Mouse (Mus musculus) olfactory bulb, adult 2 months (tissue): ENCODE measurements around the gene Col6a6. TPM values are rescaled to one million over a fixed set of nuclear protein-coding genes. Genes with fewer than 3 reads are reported as not detected.

ENCODE experiments used
- H3K27ac ChIP-seq: fragments of 200-500 bp; 2 replicates; pipeline ENCODE4 v1.5.1; 2012; ENCODE audit warnings: low read depth, low read length; ENCODE audit not compliant: insufficient read depth
- H3K4me1 ChIP-seq: fragments of 200-500 bp; 2 replicates; pipeline ENCODE4 v1.6.1; 2012; ENCODE audit warnings: low read length; ENCODE audit not compliant: control insufficient read depth, insufficient read depth
- H3K4me3 ChIP-seq: fragments of 200-500 bp; 2 replicates; pipeline ENCODE4 v1.5.1; 2012; ENCODE audit warnings: mild to moderate bottlenecking, low read depth, low read length, moderate library complexity; ENCODE audit not compliant: insufficient read depth
- CTCF ChIP-seq: fragments of 200-500 bp; IDR thresholded peaks from 2 replicates; pipeline ENCODE4 v1.5.1; 2012; ENCODE audit warnings: low read depth, mild to moderate bottlenecking, low read length, moderate library complexity; ENCODE audit not compliant: insufficient read depth
- POLR2A ChIP-seq: fragments of 200-500 bp; IDR thresholded peaks from 2 replicates; pipeline ENCODE4 v1.6.1; 2012; ENCODE audit warnings: mild to moderate bottlenecking, low read depth, low read length, moderate library complexity; ENCODE audit not compliant: insufficient read depth
- WGBS: fragments of 180-500 bp; shearing (Covaris S2); methylation state at CpG from one replicate; pipeline ENCODE4 v1.1.7; 2018; 5-methylcytosine and 5-hydroxymethylcytosine counted together
- polyA plus RNA-seq: library from polyadenylated mRNA; stranded (reverse); fragments of >200 nt; gene quantifications from 2 replicates; pipeline ENCODE4 v1.2.4, GENCODE M21; 2012; ENCODE audit warnings: low replicate concordance; ENCODE audit not compliant: missing spikeins, insufficient read depth, insufficient read length

Col6a6 gene
- polyA plus RNA-seq, 1 experiment = not detected

DNA sequence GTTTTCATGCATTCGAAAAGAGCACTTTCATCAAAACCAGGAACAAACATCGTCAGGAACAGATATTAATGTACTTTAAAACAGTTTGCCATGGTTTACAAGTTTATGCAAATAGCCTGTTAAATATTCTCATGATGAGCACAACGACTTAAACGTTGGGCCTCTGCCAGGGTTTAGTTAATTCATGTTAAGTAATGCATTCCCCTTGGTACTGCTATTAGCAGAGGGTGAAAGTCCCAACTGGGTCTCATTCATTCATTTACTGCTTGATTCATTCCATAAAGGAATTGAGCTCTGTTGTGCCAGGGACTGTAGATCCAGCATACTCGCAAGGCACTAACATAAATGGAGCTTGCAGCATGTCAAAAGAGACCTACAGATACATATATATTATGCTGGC is 92.8 kb downstream of the Col6a6 start:
- WGBS = 53% methylated on average over 5 of the region's 5 CpGs
- no peak for TF ChIP-seq CTCF
- TF ChIP-seq POLR2A = no peak
- H3K4me1 ChIP-seq = peaks cover 5% of the 10 kb centered on the region
- no peak overlapping the region for H3K4me3 ChIP-seq
- no peak overlapping the region for H3K27ac ChIP-seq

DNA sequence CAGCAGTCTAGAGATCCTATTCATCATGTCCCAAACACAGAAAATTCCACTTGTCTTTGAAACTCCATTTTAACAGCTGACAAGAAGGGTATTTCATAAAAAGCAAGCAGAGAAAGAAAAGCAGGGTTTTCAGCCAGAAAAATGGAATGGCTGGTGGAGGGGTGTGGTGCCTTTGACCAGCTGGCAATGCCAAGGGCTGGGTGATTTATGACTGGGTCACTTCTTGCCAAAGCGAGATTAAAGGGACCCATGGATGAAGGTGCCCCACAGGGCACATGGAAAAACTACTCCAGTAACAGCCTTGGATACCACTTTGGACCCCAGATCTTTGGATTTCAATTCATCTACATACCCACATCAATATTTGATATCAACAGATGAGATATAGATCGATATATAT is 93.3 kb downstream of the Col6a6 start:
- no peak overlapping the region for H3K27ac ChIP-seq
- peaks cover 5% of the 10 kb centered on the region for H3K4me1 ChIP-seq
- H3K4me3 ChIP-seq = no peak overlapping the region
- WGBS = 81% methylated on average over 2 of the region's 2 CpGs
- TF ChIP-seq POLR2A (no peak), CTCF (no peak)

DNA sequence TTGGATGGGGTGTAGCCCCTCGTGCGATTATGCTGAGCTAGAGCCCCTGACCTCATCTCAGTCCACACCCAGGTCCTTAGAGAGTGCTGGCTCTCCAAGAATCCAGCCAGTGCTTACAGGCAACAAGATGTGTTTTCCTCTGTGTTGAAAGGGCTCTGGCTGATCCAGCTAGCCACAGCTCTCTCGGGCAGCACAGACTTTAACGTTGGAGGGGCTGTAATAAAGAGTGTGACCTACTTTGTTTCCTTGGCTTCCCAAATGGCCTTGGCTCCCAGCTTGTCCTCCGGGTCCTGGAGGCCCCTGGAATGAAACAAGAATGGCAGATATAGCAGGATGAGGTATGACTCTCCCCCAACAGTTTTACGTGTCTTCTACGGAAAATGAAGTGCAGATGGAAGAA is 96.0 kb downstream of the Col6a6 start:
- WGBS = 65% methylated on average over 7 of the region's 7 CpGs
- H3K4me3 ChIP-seq = no peak overlapping the region
- no peak overlapping the region for H3K27ac ChIP-seq
- TF ChIP-seq CTCF (no peak), POLR2A (no peak)
- no peaks in the 10 kb centered on the region; the same call in 1 of the 2 replicates for H3K4me1 ChIP-seq

DNA sequence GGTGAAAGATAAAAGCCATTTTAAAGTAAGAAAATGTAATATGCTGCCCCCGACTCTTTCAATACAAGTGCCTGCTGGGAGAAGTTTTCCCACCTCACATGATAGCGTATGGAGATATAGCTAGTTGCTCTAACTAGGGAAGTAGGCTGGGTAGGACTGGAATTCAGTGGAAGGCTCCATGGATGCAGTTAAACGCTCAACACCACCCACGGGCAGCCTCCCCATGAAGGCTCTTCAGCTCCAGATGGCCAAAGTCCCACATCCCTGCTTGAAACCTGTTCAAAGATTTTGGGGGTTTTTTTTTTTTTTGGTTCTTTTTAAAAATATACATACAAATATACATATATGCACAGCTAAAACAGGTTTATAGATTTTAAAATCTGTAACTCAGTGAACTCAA is 107.5 kb downstream of the Col6a6 start:
- Histone ChIP-seq H3K27ac (no peak overlapping the region), H3K4me3 (no peak overlapping the region), H3K4me1 (no peaks in the 10 kb centered on the region; the same call in 1 of the 2 replicates)
- 68% methylated on average over 4 of the region's 4 CpGs for WGBS
- no peak for TF ChIP-seq POLR2A
- no peak for TF ChIP-seq CTCF

DNA sequence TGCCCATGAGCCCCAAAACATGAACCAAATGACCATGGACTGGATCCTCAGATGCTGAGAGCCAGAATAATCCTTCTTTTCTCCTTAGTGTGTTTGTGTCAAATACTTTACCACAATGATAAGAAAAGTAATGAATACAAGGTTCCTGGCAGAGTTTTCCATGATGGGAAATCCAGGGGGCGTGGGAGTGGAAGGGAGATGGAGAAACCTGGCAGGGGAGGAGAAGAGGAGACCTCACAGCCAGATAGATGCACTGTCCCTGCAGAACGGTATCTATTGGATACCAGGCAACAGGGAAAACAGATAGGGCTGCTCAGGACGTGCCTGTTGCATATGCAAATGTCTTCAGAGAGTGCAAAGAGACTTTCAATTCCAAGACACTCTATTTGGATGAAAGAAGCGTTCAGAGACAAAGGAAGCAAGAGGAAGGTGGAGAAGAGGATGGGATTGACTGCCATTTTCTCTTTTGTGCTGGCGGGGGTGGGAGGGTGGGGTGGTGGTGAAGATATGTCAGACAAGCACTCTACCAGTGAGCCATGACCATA is 108.0 kb downstream of the Col6a6 start:
- WGBS = 43% methylated on average over 5 of the region's 5 CpGs
- Histone ChIP-seq H3K4me1 (no peaks in the 10 kb centered on the region; the same call in 1 of the 2 replicates), H3K27ac (no peak overlapping the region), H3K4me3 (no peak overlapping the region)
- TF ChIP-seq CTCF (no peak), POLR2A (no peak)

DNA sequence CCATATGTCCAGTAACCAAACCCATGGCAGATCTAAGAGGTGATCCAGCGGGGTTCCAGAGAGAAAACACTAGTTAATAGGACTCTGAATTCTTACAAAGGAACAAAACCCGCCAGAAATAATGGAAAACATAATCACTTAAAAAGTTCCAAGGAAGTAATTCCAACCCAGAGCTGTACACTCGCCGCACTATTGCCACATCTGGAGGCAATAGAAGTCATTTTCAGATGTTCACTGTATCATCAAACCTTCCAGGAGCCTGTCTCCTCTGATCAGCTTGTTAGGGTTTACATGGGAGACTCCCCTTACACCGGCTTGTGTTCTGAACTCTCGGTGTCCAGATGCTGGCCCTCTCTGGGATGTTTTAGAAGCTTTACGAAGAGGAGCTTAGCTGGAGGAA is 108.6 kb downstream of the Col6a6 start:
- no peak overlapping the region for H3K4me3 ChIP-seq
- no peak overlapping the region for H3K27ac ChIP-seq
- TF ChIP-seq CTCF (no peak), POLR2A (no peak)
- no peaks in the 10 kb centered on the region; the same call in 1 of the 2 replicates for H3K4me1 ChIP-seq
- WGBS = 85% methylated on average over 7 of the region's 7 CpGs

DNA sequence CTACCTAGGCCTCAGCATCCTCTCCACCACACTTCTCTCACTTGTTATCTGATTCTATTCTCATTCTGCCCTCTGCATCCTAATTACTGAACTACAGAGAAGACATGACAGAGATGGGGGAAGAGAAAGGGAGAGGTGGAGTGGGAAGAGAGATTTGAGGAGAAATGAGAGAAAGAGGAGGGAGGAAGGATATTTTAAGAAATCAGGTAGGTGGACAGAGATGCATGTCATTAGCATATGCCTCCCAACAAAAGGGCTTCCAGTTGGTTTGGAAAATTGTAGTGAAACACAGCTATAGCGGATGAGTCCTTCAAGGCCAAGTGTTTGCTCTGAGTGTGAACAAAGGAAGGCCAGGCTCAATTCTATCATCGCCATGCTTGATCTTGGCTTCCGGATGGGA is 115.9 kb downstream of the Col6a6 start:
- whole genome bisulfite sequencing = 82% methylated on average over 3 of the region's 3 CpGs
- TF ChIP-seq POLR2A = no peak
- no peak for TF ChIP-seq CTCF
- H3K27ac ChIP-seq = 0 out of 2 replicates have a peak overlapping the region, but pooled peaks have one; percentile 12
- peaks cover 5% of the 10 kb centered on the region for H3K4me1 ChIP-seq
- H3K4me3 ChIP-seq = no peak overlapping the region

DNA sequence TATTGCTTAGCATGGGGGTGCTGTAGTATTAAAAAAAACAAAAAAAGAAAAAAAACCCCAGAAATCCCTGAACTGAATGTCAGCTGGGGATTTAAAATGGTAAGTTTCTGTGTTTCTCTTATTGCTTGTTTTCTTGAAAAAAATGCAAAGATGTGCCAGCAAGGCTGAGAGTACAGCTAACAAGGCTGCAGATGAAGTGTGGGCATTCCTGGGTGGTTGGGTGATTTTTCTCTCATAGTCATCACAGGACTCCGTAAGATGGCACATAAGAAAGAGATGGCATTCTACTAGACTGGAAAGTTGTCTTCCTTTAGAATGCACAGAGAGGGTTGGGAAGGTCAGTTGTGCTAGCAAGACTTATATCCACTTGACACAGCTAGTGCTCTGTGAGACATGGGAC is 122.9 kb downstream of the Col6a6 start:
- no peak overlapping the region for H3K27ac ChIP-seq
- no peaks in the 10 kb centered on the region for H3K4me1 ChIP-seq
- no peak overlapping the region for H3K4me3 ChIP-seq
- no peak for TF ChIP-seq POLR2A
- WGBS = 90% methylated on average over 1 of the region's 1 CpGs

DNA sequence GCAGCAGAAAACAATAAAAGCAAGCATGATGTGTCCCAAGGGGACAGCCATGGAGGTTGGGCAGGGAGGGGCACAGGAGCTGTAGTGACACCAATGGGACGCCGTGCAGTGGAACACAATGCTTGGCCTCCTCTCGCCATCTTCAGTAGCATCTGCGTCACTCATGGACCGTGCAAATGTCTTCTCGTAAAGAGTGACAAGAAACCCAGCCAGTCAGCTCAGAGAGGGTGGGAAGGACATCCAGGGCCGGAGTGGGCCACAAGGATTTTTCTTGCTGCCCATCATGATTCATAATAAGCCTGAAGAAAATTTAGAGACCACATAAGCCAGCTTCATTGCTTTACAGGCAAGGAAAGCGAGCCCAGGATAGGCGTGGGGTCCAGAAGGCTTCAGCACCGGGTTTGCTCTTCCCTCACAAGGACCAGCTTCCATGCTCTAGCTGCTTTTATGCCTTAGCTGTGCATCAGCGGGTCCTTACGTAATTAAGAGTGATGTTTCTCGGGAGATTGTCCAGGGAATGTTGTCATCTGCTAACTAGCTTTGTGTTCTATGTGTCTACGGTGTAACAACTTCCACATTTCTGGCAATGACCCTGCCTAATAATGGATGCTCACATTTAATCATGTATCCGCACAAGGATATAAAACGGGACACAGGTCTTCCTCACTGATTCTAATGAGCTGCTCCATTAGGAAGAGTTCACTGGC is 123.6 kb downstream of the Col6a6 start:
- 86% methylated on average over 16 of the region's 16 CpGs for WGBS
- H3K27ac ChIP-seq = no peak overlapping the region

DNA sequence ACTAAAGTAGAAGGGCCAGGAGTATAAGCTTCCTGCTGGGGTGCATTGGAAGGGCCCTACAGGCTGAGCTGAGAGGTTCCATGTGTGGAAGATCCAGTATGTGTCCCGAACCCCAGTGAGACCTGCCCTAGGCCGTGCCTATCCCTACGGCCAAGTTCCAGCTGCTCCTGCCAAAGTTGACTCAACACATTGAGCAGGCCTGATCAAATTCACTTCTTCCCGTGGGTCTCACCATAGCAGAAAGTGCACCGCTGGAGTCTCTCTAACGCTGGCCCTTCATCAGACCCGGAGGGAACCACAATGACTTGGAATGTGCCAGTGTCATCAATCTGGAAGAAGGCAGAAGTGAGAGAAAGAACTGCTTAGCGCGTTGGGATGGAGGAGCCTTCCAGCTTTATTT is 126.0 kb downstream of the Col6a6 start:
- 87% methylated on average over 9 of the region's 9 CpGs for WGBS
- no peak overlapping the region for H3K4me3 ChIP-seq
- peaks cover 4% of the 10 kb centered on the region for H3K4me1 ChIP-seq
- no peak overlapping the region for H3K27ac ChIP-seq
- no peak for TF ChIP-seq CTCF
- no peak for TF ChIP-seq POLR2A

More for the DNA sequence above, 123.6 kb downstream of the Col6a6 start:
- TF ChIP-seq POLR2A (no peak), CTCF (no peak)
- Histone ChIP-seq H3K4me3 (no peak overlapping the region), H3K4me1 (no peaks in the 10 kb centered on the region)
